Mouse (Mus musculus) lung, embryonic 15.5 days (tissue): ENCODE data around the gene Ewsr1. TPM values are rescaled to one million over a fixed set of nuclear protein-coding genes. Genes with fewer than 3 reads are reported as not detected.

Source experiments
- ATAC-seq: fragments of 200-750 bp; cut with Nextera tagmentation; 2 replicates; pipeline ENCODE4 v1.8.0; 2017; ENCODE audit warnings: moderate number of reproducible peaks, borderline replicate concordance; ENCODE audit not compliant: low FRiP score, low TSS enrichment; ENCODE audit errors: extremely low read depth
- H3K27ac ChIP-seq: fragments of 300-500 bp; sonication (generic); 2 replicates; pipeline ENCODE4 v1.5.1; 2015; ENCODE audit warnings: moderate library complexity, mild to moderate bottlenecking, inconsistent platforms
- H3K27me3 ChIP-seq: fragments of 300-500 bp; sonication (generic); 2 replicates; pipeline ENCODE4 v1.6.1; 2015; ENCODE audit warnings: inconsistent platforms
- H3K36me3 ChIP-seq: fragments of 300-500 bp; sonication (generic); 2 replicates; pipeline ENCODE4 v1.6.1; 2015; ENCODE audit warnings: inconsistent platforms
- H3K4me1 ChIP-seq: fragments of 300-500 bp; sonication (generic); 2 replicates; pipeline ENCODE4 v1.6.1; 2015; ENCODE audit warnings: inconsistent platforms
- H3K4me2 ChIP-seq: fragments of 300-500 bp; sonication (generic); 2 replicates; pipeline ENCODE4 v1.6.1; 2015; ENCODE audit warnings: inconsistent platforms, mild to moderate bottlenecking, moderate library complexity
- H3K4me3 ChIP-seq: fragments of 300-500 bp; sonication (generic); 2 replicates; pipeline ENCODE4 v1.5.1; 2015; ENCODE audit warnings: mild to moderate bottlenecking, inconsistent platforms
- H3K9ac ChIP-seq: fragments of 300-500 bp; sonication (generic); 2 replicates; pipeline ENCODE4 v1.6.1; 2015; ENCODE audit warnings: inconsistent platforms
- H3K9me3 ChIP-seq: fragments of 300-500 bp; sonication (generic); 2 replicates; pipeline ENCODE4 v1.6.1; 2016; ENCODE audit warnings: inconsistent platforms
- WGBS: fragments of 180-500 bp; shearing (Covaris S2); methylation state at CpG from one replicate; pipeline ENCODE4 v1.1.7; 2015; 5-methylcytosine and 5-hydroxymethylcytosine counted together
- polyA plus RNA-seq: library from polyadenylated mRNA; unstranded; fragments of >200 nt; fragmentation: Nextera tagmentation; extraction: Ambion mirVana; gene quantifications from 2 replicates; pipeline ENCODE4 v1.2.1, GENCODE M21; 2015

The Ewsr1 gene
- polyA plus RNA-seq: 778 and 796 TPM in 2 replicates

DNA sequence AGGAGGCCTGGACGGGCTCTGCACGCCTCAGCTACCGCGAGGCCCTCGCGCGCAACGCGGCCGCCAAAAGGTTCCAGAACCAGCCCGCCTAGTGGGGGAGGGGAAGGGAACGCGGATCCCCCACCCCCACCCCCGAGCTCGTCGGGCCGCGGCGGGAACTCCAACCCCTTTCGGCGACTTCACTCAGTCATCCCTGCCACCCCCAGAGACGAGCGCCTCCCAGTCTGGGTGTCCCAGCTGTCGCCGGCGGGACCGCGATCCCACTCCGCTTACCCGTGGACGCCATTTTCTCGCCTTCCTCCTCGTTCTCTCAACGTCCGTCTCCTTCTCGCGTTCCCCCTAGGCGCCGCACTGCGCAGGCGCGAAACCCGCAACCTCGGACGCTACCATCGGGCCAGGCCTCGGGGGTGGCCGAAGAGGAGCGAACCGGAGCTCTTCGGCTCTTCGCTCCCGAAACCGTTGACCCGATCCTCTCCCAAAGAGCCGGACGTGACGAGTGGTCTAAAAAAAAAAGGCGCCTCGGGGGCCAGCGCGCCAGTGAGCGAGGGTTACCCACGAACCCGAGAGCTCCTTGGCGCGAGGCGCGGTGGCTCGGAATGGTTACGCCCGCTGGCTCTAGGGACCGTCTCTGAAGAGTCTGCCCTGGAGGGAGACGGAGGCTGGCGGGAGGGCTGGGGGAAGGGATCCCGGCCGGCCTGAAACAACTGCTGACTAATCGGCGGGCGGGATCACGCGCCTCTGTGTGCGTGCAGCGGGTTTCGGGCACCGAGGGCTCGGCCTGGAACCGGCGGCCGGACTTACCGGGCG is at the start of gene Ewsr1, which contains the start of gene Rhbdd3:
TSS of gene Ewsr1 (minus strand) at position 531 of the 807 bp plus-strand sequence.
TSS of gene Rhbdd3 (plus strand) at position 191 of the 807 bp plus-strand sequence.
- peak within 1 kb of the TSS; percentile 96 for H3K4me3 ChIP-seq
- H3K4me1 ChIP-seq: peaks cover 32% of the 10 kb centered on the region
- H3K4me2 ChIP-seq: peak within 1 kb of the TSS; percentile 90
- H3K27me3 ChIP-seq: no peaks in the 10 kb centered on the region
- ATAC-seq: peak; percentile 93
- peak within 1 kb of the TSS; percentile 98 for H3K9ac ChIP-seq
- peak within 1 kb of the TSS; percentile 98 for H3K27ac ChIP-seq
- H3K36me3 ChIP-seq: peaks cover 5% of the 10 kb centered on the region; the same call in 1 of the 2 replicates
- no peaks in the 10 kb centered on the region for H3K9me3 ChIP-seq
- whole genome bisulfite sequencing: under 1% methylated on average over 92 of the region's 92 CpGs

DNA sequence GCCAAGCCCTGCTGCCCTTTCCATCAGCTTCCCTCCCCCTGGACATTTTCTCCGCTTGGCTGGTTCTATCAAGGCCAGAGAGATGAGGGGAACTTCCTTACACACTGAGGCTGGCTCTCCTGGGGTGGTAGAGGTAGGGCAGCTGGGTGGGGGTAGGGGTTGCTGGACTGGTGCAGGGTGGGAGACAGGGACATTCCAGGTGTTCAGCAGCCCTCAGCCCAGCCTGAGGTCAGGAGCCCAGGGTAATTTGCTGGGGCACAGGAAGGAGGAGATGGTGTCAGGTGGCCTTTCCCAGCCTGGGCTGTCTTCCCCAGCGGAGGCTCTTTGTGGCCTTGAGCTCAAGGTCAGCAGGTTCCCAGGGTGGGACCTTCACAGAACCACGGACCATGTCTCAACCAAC is 46.5 kb upstream of the Ewsr1 start:
- Histone ChIP-seq H3K4me3 (no peak overlapping the region), H3K27ac (no peak overlapping the region), H3K9me3 (no peaks in the 10 kb centered on the region), H3K27me3 (no peaks in the 10 kb centered on the region), H3K4me1 (peaks cover 32% of the 10 kb centered on the region), H3K4me2 (no peak overlapping the region), H3K9ac (no peak overlapping the region), H3K36me3 (no peaks in the 10 kb centered on the region)
- no peak for ATAC-seq
- 76% methylated on average over 3 of the region's 3 CpGs for WGBS

DNA sequence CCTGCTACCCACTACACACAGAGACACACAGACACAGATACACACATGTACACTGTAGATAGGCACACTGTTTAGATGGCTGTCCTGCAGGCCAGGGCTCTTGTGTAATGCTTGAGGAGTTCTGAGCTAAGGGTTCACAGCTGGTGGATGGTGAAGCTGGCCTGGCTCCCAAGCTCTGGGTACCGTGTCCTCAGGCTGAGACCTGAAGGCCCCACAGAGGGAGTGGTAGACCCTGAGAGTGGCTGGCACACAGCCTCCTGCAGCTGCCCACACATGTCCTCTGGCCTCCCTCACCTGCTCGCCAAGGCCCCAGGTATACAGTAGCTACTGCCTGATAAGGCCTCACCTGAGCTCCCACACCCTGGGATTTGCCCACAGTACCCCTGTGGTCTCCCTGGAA is 42.9 kb upstream of the Ewsr1 start:
- no peak for ATAC-seq
- no peak overlapping the region for H3K27ac ChIP-seq
- no peak overlapping the region for H3K9ac ChIP-seq
- no peaks in the 10 kb centered on the region for H3K27me3 ChIP-seq
- 68% methylated on average over 2 of the region's 2 CpGs for WGBS
- no peaks in the 10 kb centered on the region for H3K9me3 ChIP-seq
- H3K4me2 ChIP-seq: no peak overlapping the region
- peaks cover 35% of the 10 kb centered on the region for H3K4me1 ChIP-seq
- no peaks in the 10 kb centered on the region for H3K36me3 ChIP-seq
- H3K4me3 ChIP-seq: no peak overlapping the region

DNA sequence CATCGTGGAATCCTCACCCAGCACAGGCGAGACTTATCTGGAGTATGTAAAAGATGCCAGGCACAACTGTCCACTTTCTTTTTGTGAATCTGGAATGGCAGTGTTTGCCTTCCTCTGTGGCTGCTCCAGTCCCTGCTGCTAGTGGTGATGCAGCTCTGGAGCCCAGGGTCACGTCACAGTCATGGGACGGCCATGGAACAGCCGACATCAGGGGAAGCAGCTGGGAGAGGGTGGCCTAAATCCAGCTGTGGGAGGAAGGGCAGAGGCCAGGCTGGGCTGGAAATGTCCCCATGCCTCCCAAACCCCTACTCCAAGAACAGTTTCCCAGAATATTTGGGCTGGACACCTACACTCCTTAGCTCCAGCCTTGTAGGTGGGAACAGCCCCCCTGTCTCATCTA is 42.2 kb upstream of the Ewsr1 start:
- Histone ChIP-seq H3K27me3 (no peaks in the 10 kb centered on the region), H3K4me2 (no peak overlapping the region), H3K36me3 (no peaks in the 10 kb centered on the region), H3K4me3 (no peak overlapping the region), H3K4me1 (peaks cover 35% of the 10 kb centered on the region), H3K27ac (peak overlapping the region; percentile 31), H3K9me3 (no peaks in the 10 kb centered on the region), H3K9ac (no peak overlapping the region)
- ATAC-seq: no peak
- WGBS: 48% methylated on average over 5 of the region's 5 CpGs

DNA sequence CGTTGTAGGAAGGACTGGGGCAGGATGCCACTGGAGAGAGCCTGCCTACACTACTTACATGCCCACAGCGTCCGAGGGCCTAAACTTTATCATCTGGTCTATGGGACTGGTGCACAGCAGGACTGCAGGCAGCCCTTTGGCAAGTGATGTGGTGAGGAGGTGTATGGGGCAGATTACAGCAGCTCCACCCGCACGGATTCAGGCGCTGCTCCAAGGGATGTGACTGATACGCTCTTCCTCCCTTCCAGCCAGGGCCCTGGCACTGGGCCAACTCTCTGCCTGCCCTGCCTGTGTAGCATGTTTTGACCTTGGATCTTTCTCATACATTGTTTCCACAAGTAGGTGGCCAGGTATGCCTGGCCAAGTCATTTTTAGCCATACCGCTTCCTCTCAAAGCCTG is 41.6 kb upstream of the Ewsr1 start:
- Histone ChIP-seq H3K9me3 (no peaks in the 10 kb centered on the region), H3K36me3 (no peaks in the 10 kb centered on the region), H3K4me1 (peaks cover 35% of the 10 kb centered on the region), H3K9ac (no peak overlapping the region), H3K27me3 (no peaks in the 10 kb centered on the region), H3K4me3 (no peak overlapping the region), H3K4me2 (no peak overlapping the region), H3K27ac (peak overlapping the region; percentile 31; the same call in 1 of the 2 replicates)
- no peak for ATAC-seq
- WGBS: 28% methylated on average over 8 of the region's 8 CpGs

DNA sequence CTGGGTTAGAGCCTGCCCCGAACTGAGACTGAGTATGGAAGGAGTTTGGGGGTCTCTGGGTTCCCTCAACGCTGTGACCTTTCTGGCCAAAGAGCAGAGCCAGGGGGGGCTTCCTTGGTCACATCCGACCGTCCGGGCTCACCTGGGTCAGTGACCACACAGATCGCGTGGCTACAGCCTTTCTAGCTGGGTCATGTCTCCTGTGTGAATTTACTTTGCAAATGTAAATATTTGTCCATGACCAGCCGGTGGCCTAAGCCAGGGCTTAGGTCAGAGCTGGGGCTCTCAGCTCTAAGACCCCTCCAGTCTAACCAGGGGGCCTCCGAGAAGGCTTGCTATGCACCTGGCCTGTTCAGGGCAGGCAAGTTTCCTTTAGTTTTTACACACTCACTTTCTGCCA is 40.3 kb upstream of the Ewsr1 start:
- no peak for ATAC-seq
- peaks cover 35% of the 10 kb centered on the region for H3K4me1 ChIP-seq
- WGBS: 44% methylated on average over 9 of the region's 9 CpGs
- H3K4me3 ChIP-seq: no peak overlapping the region
- H3K27me3 ChIP-seq: no peaks in the 10 kb centered on the region
- no peak overlapping the region for H3K9ac ChIP-seq
- H3K27ac ChIP-seq: peak overlapping the region; percentile 73
- H3K4me2 ChIP-seq: no peak overlapping the region
- no peaks in the 10 kb centered on the region for H3K9me3 ChIP-seq
- no peaks in the 10 kb centered on the region for H3K36me3 ChIP-seq

DNA sequence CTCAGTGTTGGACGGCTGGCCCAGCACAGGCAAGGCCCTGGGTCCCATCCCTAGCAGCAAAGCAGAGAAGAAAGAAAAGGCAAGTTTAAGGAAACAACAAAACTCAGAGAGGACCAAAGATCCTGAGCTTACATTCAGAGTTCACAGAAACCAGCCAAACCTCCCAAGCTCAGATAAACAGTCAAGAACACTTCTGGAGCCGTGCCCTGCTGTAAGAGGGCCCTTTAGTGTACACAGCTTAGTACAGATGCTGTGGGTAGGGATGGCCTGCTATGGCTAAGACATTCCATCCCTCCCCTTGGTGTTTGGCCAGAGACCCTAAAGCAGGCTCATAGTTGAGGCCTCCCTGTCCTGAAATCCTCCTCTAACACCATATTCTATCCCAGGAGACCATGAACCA is 39.6 kb upstream of the Ewsr1 start:
- Histone ChIP-seq H3K27me3 (no peaks in the 10 kb centered on the region), H3K4me1 (peaks cover 35% of the 10 kb centered on the region), H3K27ac (peak overlapping the region; percentile 73), H3K4me2 (no peak overlapping the region), H3K36me3 (no peaks in the 10 kb centered on the region), H3K9ac (no peak overlapping the region), H3K9me3 (no peaks in the 10 kb centered on the region), H3K4me3 (no peak overlapping the region)
- 28% methylated on average over 2 of the region's 2 CpGs for WGBS
- ATAC-seq: peak; percentile 40; the same call in 1 of the 2 replicates

DNA sequence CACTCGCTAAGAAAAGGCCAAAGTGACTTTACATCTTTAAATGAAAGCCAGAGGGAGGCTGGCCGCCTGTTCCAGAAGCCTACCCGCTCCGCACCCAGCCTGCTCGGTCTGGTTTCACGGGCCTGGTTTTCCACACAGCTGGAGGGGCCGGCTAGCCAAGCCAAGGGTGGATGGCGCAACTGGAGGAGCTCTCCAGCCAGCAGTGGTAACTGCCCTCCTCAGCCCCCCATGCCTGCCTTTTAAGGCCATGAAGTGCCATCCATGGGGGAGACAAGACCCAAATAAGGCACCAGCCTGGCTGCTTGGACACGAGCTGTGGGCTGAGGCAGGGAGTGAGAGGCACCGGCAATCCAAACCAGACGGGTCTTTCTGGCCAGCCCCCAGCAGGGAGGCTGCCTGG is 36.8 kb upstream of the Ewsr1 start:
- no peak overlapping the region for H3K9ac ChIP-seq
- no peaks in the 10 kb centered on the region for H3K9me3 ChIP-seq
- WGBS: 58% methylated on average over 11 of the region's 11 CpGs
- H3K4me1 ChIP-seq: peaks cover 28% of the 10 kb centered on the region
- H3K27ac ChIP-seq: 0 out of 2 replicates have a peak overlapping the region, but pooled peaks have one; percentile 26
- H3K36me3 ChIP-seq: no peaks in the 10 kb centered on the region
- no peak overlapping the region for H3K4me3 ChIP-seq
- peak; percentile 43; the same call in 1 of the 2 replicates for ATAC-seq
- no peaks in the 10 kb centered on the region for H3K27me3 ChIP-seq
- no peak overlapping the region for H3K4me2 ChIP-seq

DNA sequence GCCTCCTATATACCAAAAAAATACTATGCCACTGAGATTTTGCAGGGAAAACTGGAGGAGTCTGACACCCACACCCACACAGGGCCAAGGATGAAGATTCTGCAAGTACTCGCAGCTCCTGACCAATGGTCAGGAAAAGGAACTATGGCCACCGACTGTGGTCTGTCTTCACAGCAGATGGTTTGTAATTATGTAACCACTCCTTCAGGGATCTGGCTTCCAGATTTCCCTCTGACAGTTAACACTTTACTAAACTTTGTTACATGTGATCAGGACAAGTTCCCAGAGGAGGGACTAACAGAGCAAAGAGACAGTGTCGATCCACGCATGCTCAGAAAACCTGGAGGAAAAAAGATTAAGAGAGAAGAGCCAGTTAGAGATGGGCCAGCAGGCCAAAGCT is 33.7 kb upstream of the Ewsr1 start:
- WGBS: 58% methylated on average over 4 of the region's 4 CpGs
- H3K9ac ChIP-seq: no peak overlapping the region
- no peaks in the 10 kb centered on the region for H3K4me1 ChIP-seq
- H3K4me2 ChIP-seq: no peak overlapping the region
- no peaks in the 10 kb centered on the region for H3K9me3 ChIP-seq
- H3K27ac ChIP-seq: no peak overlapping the region
- ATAC-seq: no peak
- no peak overlapping the region for H3K4me3 ChIP-seq
- H3K27me3 ChIP-seq: no peaks in the 10 kb centered on the region
- no peaks in the 10 kb centered on the region for H3K36me3 ChIP-seq

DNA sequence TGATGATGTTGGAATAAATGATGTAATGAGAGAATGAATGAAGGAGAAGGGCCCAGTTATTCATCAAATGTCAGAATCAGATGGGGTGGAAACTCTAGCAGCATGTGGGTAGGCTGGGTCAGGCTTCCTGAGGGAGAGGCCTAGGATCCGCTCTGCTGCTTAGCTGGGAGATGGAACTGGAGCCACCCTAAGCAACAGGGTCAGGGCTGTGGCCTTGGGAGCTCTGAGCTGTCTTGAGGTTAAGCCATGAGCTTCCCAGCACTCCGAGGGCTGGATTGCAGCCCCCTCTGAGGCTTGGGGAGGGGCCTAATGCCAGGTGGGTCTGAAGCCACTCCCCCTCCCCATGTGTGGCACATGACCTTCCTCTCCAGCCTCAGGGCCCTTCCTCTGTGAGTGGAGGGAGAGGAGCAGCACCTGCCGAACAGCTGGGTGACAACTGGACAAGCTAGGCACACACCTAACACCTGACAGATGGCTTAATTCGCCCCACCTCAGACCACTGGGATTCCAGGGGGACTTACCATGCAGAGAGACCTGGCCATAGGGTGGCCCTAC is 31.1 kb upstream of the Ewsr1 start:
- H3K4me2 ChIP-seq: no peak overlapping the region
- H3K27ac ChIP-seq: no peak overlapping the region
- no peaks in the 10 kb centered on the region for H3K27me3 ChIP-seq
- H3K4me3 ChIP-seq: no peak overlapping the region
- H3K9me3 ChIP-seq: no peaks in the 10 kb centered on the region
- whole genome bisulfite sequencing: 66% methylated on average over 4 of the region's 4 CpGs
- ATAC-seq: no peak
- H3K9ac ChIP-seq: no peak overlapping the region
- no peaks in the 10 kb centered on the region for H3K4me1 ChIP-seq
- H3K36me3 ChIP-seq: no peaks in the 10 kb centered on the region

DNA sequence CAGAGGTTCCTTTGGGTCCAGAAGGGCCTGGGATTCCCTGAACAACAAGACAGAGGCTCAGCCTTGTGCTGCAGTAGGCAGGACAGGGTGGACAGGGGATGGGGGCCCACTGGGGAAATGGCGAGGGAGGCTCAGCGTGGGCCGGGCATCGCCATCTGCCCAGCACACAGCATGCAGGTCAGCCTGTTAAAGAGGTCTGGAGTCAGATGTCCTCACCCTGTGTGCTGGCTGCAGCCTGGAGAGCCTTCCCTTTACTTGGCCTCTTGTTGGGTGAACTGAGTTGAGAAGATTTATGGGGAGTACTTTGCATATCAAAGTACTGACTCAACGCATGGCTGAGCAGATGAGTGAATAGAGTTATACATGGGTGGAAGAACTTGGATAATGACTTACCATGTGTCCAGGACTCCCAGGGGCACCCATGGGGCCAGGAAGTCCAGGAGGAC is 30.0 kb upstream of the Ewsr1 start:
- Histone ChIP-seq H3K4me3 (no peak overlapping the region), H3K9ac (no peak overlapping the region), H3K4me2 (no peak overlapping the region), H3K27me3 (no peaks in the 10 kb centered on the region), H3K9me3 (no peaks in the 10 kb centered on the region), H3K36me3 (no peaks in the 10 kb centered on the region), H3K4me1 (no peaks in the 10 kb centered on the region), H3K27ac (no peak overlapping the region)
- no peak for ATAC-seq
- WGBS: 71% methylated on average over 5 of the region's 5 CpGs

DNA sequence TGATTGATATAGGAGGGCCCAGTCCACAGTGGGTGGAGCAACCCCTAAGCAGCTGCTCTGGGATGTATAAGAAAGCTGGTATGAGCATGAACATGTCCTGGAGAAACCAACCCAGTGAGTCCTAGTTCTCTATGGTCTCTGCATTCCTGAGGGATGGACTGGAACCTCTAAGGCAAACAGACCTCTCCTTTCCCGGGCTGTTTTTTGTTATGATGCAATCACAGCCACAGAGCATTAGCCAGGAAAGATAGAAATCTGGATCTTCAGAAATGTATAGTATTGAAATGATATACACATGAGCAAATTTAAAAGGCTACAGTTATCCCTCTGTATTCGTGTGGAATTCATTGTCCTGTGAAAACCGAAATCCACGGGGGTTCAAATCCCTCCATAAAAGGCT is 26.6 kb upstream of the Ewsr1 start:
- Histone ChIP-seq H3K27me3 (no peaks in the 10 kb centered on the region), H3K27ac (no peak overlapping the region), H3K36me3 (no peaks in the 10 kb centered on the region), H3K9ac (no peak overlapping the region), H3K9me3 (no peaks in the 10 kb centered on the region), H3K4me1 (no peaks in the 10 kb centered on the region), H3K4me3 (no peak overlapping the region), H3K4me2 (no peak overlapping the region)
- WGBS: 71% methylated on average over 4 of the region's 4 CpGs
- no peak for ATAC-seq
